Mouse (Mus musculus) liver (tissue): ENCODE results near the gene Olfr1024.

Experiments
- DNase-seq: peaks from one replicate; pipeline ENCODE4 v3.0.0-alpha.2; 2020; ENCODE audit warnings: mixed read lengths

Gene Olfr1024

GRCm38 (mm10) chr2:85904952-85905351, at the start of gene Olfr1024:
Olfr1024 (minus strand) TSS chr2:85905052.
- DNase-seq = no peak

GRCm38 (mm10) chr2:85950137-85950536, 45.3 kb upstream of the Olfr1024 start, which contains the start of gene Olfr1028:
Olfr1028 (plus strand) TSS chr2:85950437.
- DNase-seq = no peak

GRCm38 (mm10) chr2:85921258-85921657, 16.4 kb upstream of the Olfr1024 start, which contains the start of gene Olfr1026:
Olfr1026 (plus strand) TSS chr2:85921558.
- DNase-seq = no peak

GRCm38 (mm10) chr2:85914893-85915292, 10.0 kb upstream of the Olfr1024 start, which contains the start of gene Olfr1025-ps1:
Olfr1025-ps1 (plus strand) TSS chr2:85915193.
- DNase-seq = no peak

- DNase-seq = no peak
Measured at GRCm38 (mm10) chr2:85913197-85913596, 8.3 kb upstream of the Olfr1024 start.

- DNase-seq = no peak
Measured at GRCm38 (mm10) chr2:85885340-85885739, 19.5 kb downstream of the Olfr1024 start, which contains the start of gene Olfr1023. Olfr1023 (plus strand) TSS chr2:85885640.

GRCm38 (mm10) chr2:85868294-85868693, 36.6 kb downstream of the Olfr1024 start, which contains the start of gene Olfr1022:
Olfr1022 (plus strand) TSS chr2:85868594.
- DNase-seq = no peak
